Mouse (Mus musculus) embryonic fibroblast, embryonic 13.5 days (primary cell): ENCODE measurements around the gene Ptprj. TPM values are rescaled to one million over a fixed set of nuclear protein-coding genes. Genes with fewer than 3 reads are reported as not detected.

Experiments
- H3K27ac ChIP-seq: 2 replicates; pipeline ENCODE4 v1.5.1; 2012; ENCODE audit warnings: low read length, control low read depth, inconsistent platforms; ENCODE audit not compliant: insufficient read depth
- H3K4me1 ChIP-seq: 2 replicates; pipeline ENCODE4 v1.6.1; 2011; ENCODE audit warnings: low read length; ENCODE audit not compliant: control insufficient read depth, insufficient read depth
- H3K4me3 ChIP-seq: 2 replicates; pipeline ENCODE4 v1.5.1; 2011; ENCODE audit warnings: mild to moderate bottlenecking, control low read depth, low read length; ENCODE audit not compliant: insufficient read depth
- CTCF ChIP-seq: IDR thresholded peaks from 2 replicates; pipeline ENCODE4 v1.5.1; 2011; ENCODE audit warnings: mild to moderate bottlenecking, control low read depth, low read length, moderate library complexity, borderline replicate concordance; ENCODE audit not compliant: insufficient read depth
- POLR2A ChIP-seq: IDR thresholded peaks from 2 replicates; pipeline ENCODE4 v1.6.1; 2011; ENCODE audit warnings: low read depth, mild to moderate bottlenecking, control low read depth, low read length, moderate library complexity
- polyA plus RNA-seq: library from polyadenylated mRNA; stranded (reverse); fragments of >200 nt; gene quantifications from 2 replicates; pipeline ENCODE4 v1.2.4, GENCODE M21; 2011; ENCODE audit warnings: low read depth; ENCODE audit not compliant: missing spikeins, insufficient read length

The Ptprj gene
- polyA plus RNA-seq, 1 experiment: 8.0 TPM

DNA sequence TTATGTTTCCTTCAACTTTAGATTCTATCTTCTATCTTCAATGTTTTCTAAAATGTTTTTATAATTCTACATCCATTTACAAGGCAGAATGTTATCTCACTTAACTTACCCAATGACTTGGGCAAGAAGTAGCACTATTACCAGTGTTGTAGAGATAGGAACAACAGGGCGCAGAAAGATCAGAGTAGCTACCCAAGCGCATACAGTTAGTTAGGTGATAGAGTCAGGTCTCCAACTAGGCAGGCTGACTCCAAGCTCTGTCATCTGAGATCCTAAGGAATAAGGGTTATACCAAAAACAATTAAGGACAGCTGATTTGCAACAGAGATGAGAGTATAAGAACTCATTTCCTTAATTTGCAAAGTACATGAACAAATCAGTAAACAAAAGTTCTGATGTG is 9.6 kb downstream of the Ptprj start:
- Histone ChIP-seq H3K27ac (no peak overlapping the region), H3K4me3 (no peak overlapping the region), H3K4me1 (no peaks in the 10 kb centered on the region)
- TF ChIP-seq POLR2A: no peak

DNA sequence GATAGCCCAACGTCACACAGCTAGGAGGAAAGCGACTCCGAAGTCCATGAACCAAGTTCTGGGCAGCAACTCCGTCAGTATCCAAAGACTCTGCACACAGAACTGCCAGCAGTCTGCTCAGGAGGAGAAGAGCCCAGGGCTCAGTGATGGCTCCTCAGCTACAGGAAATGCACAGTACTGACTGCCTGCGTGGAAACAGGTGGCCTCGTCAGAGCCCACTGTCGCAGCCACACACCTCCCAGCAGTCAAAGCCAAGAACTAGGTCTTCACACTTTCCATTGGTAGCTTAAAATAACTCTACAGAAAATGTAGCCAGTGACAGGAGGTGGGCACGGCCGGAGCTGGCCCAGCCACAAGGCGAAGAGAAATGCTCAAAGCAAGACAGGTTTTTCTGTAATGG is 10.2 kb downstream of the Ptprj start:
- Histone ChIP-seq H3K27ac (no peak overlapping the region), H3K4me3 (no peak overlapping the region), H3K4me1 (no peaks in the 10 kb centered on the region)
- TF ChIP-seq POLR2A: no peak
- TF ChIP-seq CTCF: no peak

DNA sequence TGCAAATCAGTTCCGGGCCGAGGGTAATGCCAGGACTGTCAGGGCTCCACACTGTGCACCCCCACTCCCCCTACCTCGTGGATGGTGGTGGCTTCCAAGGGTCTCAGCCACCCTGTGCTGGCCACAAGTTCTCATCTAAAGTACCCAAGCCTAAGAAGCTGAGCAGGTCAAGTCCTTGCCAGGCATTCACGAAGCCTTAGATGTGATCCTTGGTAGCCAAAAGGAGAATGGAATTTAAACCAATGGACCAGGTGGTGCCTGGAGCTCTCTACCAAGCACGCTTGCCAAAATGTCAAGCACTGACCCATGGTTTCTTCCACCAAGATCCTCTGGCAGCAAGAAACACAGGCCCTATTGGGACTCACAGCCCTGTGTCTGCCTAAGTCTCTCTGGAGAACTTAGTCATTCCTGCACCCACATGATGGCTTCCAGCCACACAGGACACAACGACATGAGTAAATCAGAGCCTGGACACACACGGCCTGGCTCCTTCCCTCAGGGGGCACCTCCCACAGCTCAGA is 11.4 kb downstream of the Ptprj start:
- Histone ChIP-seq H3K4me3 (no peak overlapping the region), H3K4me1 (no peaks in the 10 kb centered on the region), H3K27ac (no peak overlapping the region)
- TF ChIP-seq POLR2A (no peak), CTCF (no peak)

- Histone ChIP-seq H3K4me3 (no peak overlapping the region), H3K27ac (no peak overlapping the region), H3K4me1 (no peaks in the 10 kb centered on the region; the same call in 1 of the 2 replicates)
- no peak for TF ChIP-seq CTCF
- TF ChIP-seq POLR2A: no peak
These were observed 12.4 kb downstream of the Ptprj start for GRCm38 (mm10) chr2:90568091-90568490.

DNA sequence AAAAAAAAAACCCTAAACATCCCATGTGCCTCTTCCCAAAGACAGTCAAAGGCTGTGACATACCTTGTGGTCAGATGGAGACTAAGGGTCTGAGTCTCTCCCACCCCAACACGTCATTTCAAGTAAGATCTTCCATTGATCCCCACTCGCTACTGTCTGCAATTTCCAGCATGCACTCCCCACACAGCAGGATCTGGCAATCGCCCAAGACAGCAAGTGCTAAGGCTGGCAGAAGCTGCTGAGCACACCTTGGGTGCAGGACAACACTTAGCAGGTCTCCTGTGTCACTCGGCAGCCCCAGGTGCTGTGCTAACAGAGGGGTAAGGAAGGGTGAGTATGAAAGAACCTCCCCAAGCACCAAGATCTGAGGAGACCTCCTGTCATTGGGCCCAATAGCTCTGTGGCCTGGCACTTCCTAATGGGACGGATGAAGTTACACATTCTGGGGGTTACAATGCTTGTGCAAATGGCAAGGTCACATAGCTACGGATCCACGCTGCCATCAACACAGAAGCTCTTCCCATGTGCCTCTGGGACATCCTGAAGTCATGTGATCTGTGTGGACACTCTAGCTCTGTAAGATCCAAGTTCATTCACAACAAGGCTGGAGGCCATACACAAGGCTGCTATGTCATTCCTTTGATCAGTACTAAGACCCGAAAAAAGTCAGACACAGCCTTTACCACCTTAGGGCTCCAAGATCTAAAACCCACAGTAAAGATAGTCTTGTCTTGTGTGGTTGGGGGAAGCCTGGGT is 13.5 kb downstream of the Ptprj start:
- H3K4me1 ChIP-seq: no peaks in the 10 kb centered on the region; the same call in 1 of the 2 replicates
- no peak for TF ChIP-seq POLR2A
- TF ChIP-seq CTCF: no peak
- no peak overlapping the region for H3K27ac ChIP-seq
- H3K4me3 ChIP-seq: no peak overlapping the region

DNA sequence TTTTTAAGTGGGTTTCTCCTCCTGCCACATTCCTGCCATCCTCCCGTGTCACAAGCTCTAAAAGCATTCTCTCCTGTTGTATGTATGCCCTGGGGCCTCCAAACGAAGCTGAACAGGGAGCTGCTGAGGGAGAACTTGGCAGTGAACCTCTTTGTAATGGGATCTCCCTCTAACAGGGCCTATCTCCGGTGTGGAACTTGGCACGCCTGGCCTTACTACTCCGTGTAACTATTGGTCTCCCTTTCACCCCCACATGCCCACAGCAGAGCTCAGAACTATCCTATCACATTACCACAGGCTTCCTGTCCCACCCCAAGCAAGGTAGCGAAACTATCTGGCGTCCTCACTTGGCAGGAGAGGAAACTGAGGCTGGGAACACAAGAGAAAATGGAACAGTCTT is 14.4 kb downstream of the Ptprj start:
- no peak overlapping the region for H3K27ac ChIP-seq
- no peaks in the 10 kb centered on the region; the same call in 1 of the 2 replicates for H3K4me1 ChIP-seq
- TF ChIP-seq POLR2A (no peak), CTCF (no peak)
- H3K4me3 ChIP-seq: no peak overlapping the region

- no peak for TF ChIP-seq POLR2A
- no peak for TF ChIP-seq CTCF
- Histone ChIP-seq H3K4me3 (no peak overlapping the region), H3K27ac (no peak overlapping the region), H3K4me1 (no peaks in the 10 kb centered on the region; the same call in 1 of the 2 replicates)
These were observed 15.1 kb downstream of the Ptprj start for GRCm38 (mm10) chr2:90565192-90565929.

DNA sequence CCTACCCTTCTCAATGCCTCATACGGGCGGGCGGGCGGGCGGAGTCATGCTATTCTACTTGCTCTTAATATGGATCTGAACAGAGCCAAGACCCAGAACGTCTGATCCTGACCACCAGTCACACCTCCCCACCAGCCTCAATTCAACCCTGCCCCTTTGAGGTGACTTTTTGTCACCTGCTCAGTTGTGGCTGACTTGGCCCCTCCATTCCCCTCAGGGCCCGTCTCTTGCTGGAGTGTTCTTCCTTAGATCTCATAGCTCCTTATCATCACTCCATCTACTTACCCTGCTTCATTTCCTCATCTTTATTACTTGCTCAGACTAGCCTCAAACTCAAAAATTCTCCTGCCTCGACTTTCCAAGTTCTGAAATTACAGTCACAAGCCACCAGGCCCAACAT is 15.9 kb downstream of the Ptprj start:
- Histone ChIP-seq H3K4me1 (no peaks in the 10 kb centered on the region; the same call in 1 of the 2 replicates), H3K4me3 (no peak overlapping the region), H3K27ac (no peak overlapping the region)
- no peak for TF ChIP-seq POLR2A
- no peak for TF ChIP-seq CTCF

GRCm38 (mm10) chr2:90563171-90563570 is 17.3 kb downstream of the Ptprj start:
- Histone ChIP-seq H3K27ac (no peak overlapping the region), H3K4me1 (no peaks in the 10 kb centered on the region; the same call in 1 of the 2 replicates), H3K4me3 (no peak overlapping the region)
- TF ChIP-seq POLR2A: no peak

DNA sequence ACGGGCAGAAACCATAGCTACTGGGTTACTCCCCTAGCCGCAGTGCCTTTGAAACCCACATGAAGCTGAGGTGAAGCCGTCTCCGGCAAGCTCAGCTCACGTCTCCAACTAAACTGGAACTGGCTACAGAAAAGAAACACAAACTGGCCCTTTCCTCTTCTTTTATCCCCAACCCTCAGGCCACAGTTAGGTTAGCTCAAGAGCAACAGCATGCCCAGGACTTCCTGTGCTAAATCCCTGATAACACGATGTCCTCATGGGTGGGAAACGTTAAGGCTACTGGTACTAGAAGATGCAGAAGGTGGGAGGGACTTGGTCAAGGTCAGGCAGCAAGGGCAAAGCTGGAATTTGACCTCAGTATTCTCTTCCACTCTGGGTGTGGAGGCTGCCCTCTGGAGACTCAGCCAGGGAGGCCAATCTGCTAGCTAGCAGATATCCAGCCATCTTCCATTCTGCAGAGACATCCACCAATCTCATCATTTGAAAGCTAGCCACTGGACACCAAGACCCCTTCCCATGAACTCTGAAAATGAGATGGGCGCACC is 18.2 kb downstream of the Ptprj start:
- Histone ChIP-seq H3K27ac (no peak overlapping the region), H3K4me1 (no peaks in the 10 kb centered on the region; the same call in 1 of the 2 replicates), H3K4me3 (no peak overlapping the region)
- TF ChIP-seq CTCF (no peak), POLR2A (no peak)
